Mouse (Mus musculus) heart, adult 2 months (tissue): ENCODE data around the gene Fam171a2. TPM values are rescaled to one million over a fixed set of nuclear protein-coding genes. Genes with fewer than 3 reads are reported as not detected.

ENCODE experiments used
- DNase-seq, 2 experiments: peaks; one replicate each; pipeline ENCODE4 v3.0.0; 2021
- H3K27ac ChIP-seq: fragments of 200-600 bp; 2 replicates; pipeline ENCODE4 v1.8.1; 2022
- H3K27me3 ChIP-seq: fragments of 200-500 bp; 2 replicates; pipeline ENCODE4 v1.6.1; 2012; ENCODE audit warnings: mild to moderate bottlenecking, low read length, inconsistent platforms, mixed read lengths; ENCODE audit not compliant: control insufficient read depth, insufficient read depth
- H3K36me3 ChIP-seq: fragments of 200-500 bp; 2 replicates; pipeline ENCODE4 v1.6.1; 2012; ENCODE audit warnings: low read length, inconsistent platforms; ENCODE audit not compliant: control insufficient read depth, insufficient read depth
- H3K4me1 ChIP-seq: fragments of 200-500 bp; 2 replicates; pipeline ENCODE4 v1.6.1; 2011; ENCODE audit warnings: low read length; ENCODE audit not compliant: control insufficient read depth, insufficient read depth
- H3K4me3 ChIP-seq: fragments of 200-600 bp; 2 replicates; pipeline ENCODE4 v1.8.1; 2022
- H3K79me2 ChIP-seq: fragments of 200-500 bp; replicated peaks from 2 replicates; pipeline ENCODE4 v1.6.1; 2012; ENCODE audit warnings: mild to moderate bottlenecking, inconsistent platforms, low read length, moderate library complexity, mixed read lengths; ENCODE audit not compliant: control insufficient read depth, insufficient read depth
- H3K9ac ChIP-seq: fragments of 200-500 bp; 2 replicates; pipeline ENCODE4 v1.6.1; 2012; ENCODE audit warnings: low read depth, mild to moderate bottlenecking, control low read depth, inconsistent platforms, low read length, mixed read lengths
- CTCF ChIP-seq: fragments of 200-600 bp; IDR thresholded peaks from 2 replicates; pipeline ENCODE4 v1.8.1; 2022; ENCODE audit warnings: antibody characterized with exemption, mild to moderate bottlenecking, moderate library complexity
- EP300 ChIP-seq: fragments of 200-500 bp; IDR thresholded peaks from 2 replicates; pipeline ENCODE4 v1.6.1; 2011; ENCODE audit warnings: low read depth, low read length, control low read depth; ENCODE audit not compliant: insufficient read depth
- POLR2A ChIP-seq: fragments of 200-500 bp; IDR thresholded peaks from 2 replicates; pipeline ENCODE4 v1.6.1; 2011; ENCODE audit warnings: mild to moderate bottlenecking, low read depth, low read length, control low read depth; ENCODE audit not compliant: insufficient read depth
- WGBS: fragments of 180-500 bp; shearing (Covaris S2); methylation state at CpG from one replicate; pipeline ENCODE4 v1.1.7; 2018; 5-methylcytosine and 5-hydroxymethylcytosine counted together
- intact Hi-C: fragments of 180-260 bp; cut with DNase I; formaldehyde crosslinking; loops from one replicate; pipeline ENCODE4 v1.15.1; 2025
- long read RNA-seq: library from polyadenylated mRNA; stranded (forward); transcript quantifications from one replicate; pipeline ENCODE4 v2.0.0, GENCODE M21; 2021
- polyA plus RNA-seq: library from polyadenylated mRNA; depleted of rRNA; stranded (reverse); fragments of >200 nt; gene quantifications from 2 replicates; pipeline ENCODE4 v1.2.3, GENCODE M21; 2012; rRNA removed
- total RNA-seq, 2 experiments: library from RNA; stranded (reverse); gene quantifications; 2 replicates each; pipeline ENCODE4 v1.2.3; 2021

The Fam171a2 gene
- total RNA-seq (1 to 10 TPM; 3.8 to 3.9 TPM), polyA plus RNA-seq (7.7 and 8.3 TPM in 2 replicates)
- long read RNA-seq, partial matches to known transcripts = 0 of 1 reads
- long read RNA-seq, other reads (novel, unspliced or antisense) = 0 of 1 reads

DNA sequence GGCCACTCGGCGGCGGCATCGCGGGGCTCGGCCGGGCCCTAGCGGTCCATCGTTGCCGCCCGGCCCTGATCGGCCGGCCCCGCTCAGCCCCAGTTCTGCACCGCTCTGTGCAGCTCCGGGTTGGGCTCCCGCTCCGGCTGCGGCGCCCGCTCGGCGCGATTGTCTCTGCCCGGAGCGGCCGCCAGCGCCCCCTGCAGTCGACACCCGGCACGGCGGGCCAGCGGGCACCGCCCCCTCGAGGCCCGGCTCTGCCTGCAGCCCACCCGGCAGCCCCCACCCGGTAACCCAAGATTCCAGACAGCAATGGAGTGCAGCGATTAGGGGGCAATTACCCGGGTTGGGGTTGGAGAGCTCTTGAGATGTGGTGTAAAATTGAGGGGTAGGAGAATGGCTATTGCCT, at the start of gene Fam171a2:
Gene Fam171a2 (minus strand): TSS at position 186 of the 400 bp plus-strand sequence.
- Histone ChIP-seq H3K36me3 (no peaks in the 10 kb centered on the region), H3K27me3 (no peaks in the 10 kb centered on the region), H3K4me1 (peaks cover 6% of the 10 kb centered on the region), H3K27ac (peak within 1 kb of the TSS; percentile 79), H3K9ac (peak within 1 kb of the TSS; percentile 69), H3K79me2 (no peaks in the 10 kb centered on the region), H3K4me3 (peak within 1 kb of the TSS; percentile 64)
- 2% methylated on average over 40 of the region's 40 CpGs for WGBS
- TF ChIP-seq CTCF (peak; percentile 87), POLR2A (no peak), EP300 (no peak)
- DNase-seq = peak; percentile 81 to 92
- intact Hi-C loops = no loop called here

DNA sequence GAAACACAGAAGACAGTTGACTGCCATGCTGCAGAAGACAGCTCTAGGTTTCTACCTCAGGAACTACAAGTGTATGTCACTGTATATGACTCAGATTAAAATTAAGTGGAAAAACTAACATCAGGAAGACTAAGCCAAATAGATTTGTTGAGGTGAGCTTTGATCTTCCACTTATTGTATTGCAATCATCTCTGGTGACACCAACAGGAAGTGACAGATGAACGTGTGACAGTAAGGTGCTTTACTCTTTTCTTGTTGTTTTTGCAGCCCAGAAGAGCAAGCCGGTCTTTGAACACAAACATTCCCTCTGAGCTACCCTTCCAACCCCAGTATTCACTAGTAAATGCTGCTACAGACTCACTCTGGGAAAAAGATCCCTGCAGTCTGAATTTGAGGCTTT, 49.2 kb upstream of the Fam171a2 start:
- intact Hi-C loops = no loop called here

DNA sequence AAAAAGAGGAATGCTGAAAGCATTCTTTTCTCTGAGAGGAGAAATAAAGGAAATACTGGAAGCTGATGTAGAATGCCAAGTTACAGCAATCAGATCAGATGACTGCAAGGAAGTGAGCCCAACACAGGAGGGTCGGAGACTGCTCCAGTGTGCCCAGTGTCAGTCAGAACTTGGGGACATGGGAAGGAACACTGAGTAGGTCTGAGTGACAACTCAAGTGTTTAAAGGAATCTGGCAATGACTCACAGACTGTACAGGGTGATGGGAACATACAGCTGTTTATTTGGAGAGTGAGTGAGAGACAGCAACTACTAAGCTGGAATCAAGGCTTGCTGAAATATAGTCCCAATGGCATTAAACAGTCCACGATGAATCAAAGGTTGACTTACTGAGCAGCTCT, 48.7 kb upstream of the Fam171a2 start:
- TF ChIP-seq CTCF = no peak
- TF ChIP-seq POLR2A = no peak
- no peak for TF ChIP-seq EP300
- Histone ChIP-seq H3K27me3 (no peaks in the 10 kb centered on the region), H3K27ac (no peak overlapping the region), H3K4me1 (no peaks in the 10 kb centered on the region; the same call in 1 of the 2 replicates), H3K9ac (no peak overlapping the region), H3K4me3 (no peak overlapping the region), H3K36me3 (peaks cover 9% of the 10 kb centered on the region; the same call in 1 of the 2 replicates), H3K79me2 (no peaks in the 10 kb centered on the region)
- WGBS = 51% methylated on average over 2 of the region's 2 CpGs
- intact Hi-C loops = no loop called here
- no peak for DNase-seq

More for the DNA sequence above, 49.2 kb upstream of the Fam171a2 start:
- WGBS = 46% methylated on average over 2 of the region's 2 CpGs
- DNase-seq = no peak
- Histone ChIP-seq H3K4me1 (no peaks in the 10 kb centered on the region; the same call in 1 of the 2 replicates), H3K79me2 (no peaks in the 10 kb centered on the region), H3K36me3 (peaks cover 9% of the 10 kb centered on the region; the same call in 1 of the 2 replicates), H3K27me3 (no peaks in the 10 kb centered on the region), H3K27ac (no peak overlapping the region), H3K4me3 (no peak overlapping the region), H3K9ac (no peak overlapping the region)
- TF ChIP-seq POLR2A = no peak
- TF ChIP-seq CTCF = no peak
- TF ChIP-seq EP300 = no peak

DNA sequence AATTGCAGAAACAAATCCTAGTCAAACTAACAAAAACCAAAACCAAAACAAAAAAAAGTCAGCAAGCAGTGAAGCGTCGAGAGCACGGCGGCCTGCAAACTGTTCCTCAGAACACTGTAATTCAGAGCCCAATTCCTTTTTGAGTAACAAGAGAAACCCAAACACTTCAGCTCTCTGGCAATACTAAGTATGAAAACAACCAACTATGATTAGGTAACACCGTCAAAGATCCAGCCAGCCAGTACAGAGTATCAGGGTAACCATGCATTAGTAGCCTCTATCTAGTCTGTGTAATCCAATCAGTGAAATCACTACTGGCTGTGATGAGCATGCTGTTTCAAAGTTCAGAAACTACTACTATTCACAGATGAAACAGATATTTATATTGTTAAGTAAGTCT, 48.3 kb upstream of the Fam171a2 start:
- intact Hi-C loops = no loop called here
- 89% methylated on average over 5 of the region's 5 CpGs for WGBS
- Histone ChIP-seq H3K27me3 (no peaks in the 10 kb centered on the region), H3K36me3 (peaks cover 8% of the 10 kb centered on the region; the same call in 1 of the 2 replicates), H3K4me1 (no peaks in the 10 kb centered on the region; the same call in 1 of the 2 replicates), H3K4me3 (no peak overlapping the region), H3K9ac (no peak overlapping the region), H3K79me2 (no peaks in the 10 kb centered on the region), H3K27ac (no peak overlapping the region)
- no peak for DNase-seq
- no peak for TF ChIP-seq CTCF
- no peak for TF ChIP-seq EP300
- TF ChIP-seq POLR2A = no peak

DNA sequence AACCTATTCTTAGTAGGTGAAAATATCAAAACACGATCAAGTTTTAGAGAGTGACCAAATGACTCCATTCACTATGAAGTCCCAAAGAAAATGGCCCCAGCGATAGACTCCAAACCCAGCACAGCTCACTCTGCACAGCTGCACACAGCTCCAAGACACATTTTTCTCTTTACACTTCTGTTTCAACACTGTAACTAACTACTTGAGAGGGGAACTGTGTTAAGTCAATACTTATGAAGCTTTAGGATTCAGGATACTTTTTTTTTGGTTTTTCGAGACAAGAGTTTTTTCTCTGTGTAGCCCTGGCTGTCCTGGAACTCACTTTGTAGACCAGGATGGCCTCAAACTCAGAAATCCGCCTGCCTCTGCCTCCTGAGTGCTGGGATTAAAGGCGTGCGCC, 47.6 kb upstream of the Fam171a2 start:
- no peak for DNase-seq
- Histone ChIP-seq H3K9ac (no peak overlapping the region), H3K4me3 (no peak overlapping the region), H3K27me3 (no peaks in the 10 kb centered on the region), H3K79me2 (no peaks in the 10 kb centered on the region), H3K36me3 (peaks cover 7% of the 10 kb centered on the region; the same call in 1 of the 2 replicates), H3K27ac (no peak overlapping the region; the same call in 1 of the 2 replicates), H3K4me1 (no peaks in the 10 kb centered on the region; the same call in 1 of the 2 replicates)
- 95% methylated on average over 6 of the region's 6 CpGs for WGBS
- no peak for TF ChIP-seq CTCF
- no peak for TF ChIP-seq POLR2A
- TF ChIP-seq EP300 = no peak
- intact Hi-C loops = no loop called here

DNA sequence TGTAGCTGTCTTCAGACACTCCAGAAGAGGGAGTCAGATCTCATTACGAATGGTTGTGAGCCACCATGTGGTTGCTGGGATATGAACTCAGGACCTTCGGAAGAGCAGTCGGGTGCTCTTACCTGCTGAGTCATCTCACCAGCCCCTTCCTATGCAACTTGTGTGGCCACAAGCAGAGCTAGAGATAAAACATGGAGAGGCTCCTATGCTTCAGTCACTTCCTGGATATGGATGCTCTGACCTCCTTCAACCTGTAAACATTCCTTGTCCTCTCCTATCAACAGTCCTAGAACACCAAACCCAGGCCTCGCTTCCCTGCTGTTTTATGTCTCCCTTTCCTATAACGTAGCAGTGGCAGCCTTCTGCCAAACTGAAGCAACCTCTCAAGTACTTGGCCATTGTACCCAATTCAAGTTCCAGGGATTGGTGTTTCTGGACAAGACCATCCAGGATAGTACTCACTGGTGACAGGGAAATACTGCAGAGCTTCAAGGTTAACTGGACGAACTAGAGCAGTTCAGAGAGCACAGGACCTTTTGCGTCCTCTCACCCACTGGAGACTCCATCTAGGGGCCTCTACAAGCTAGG, 46.7 kb upstream of the Fam171a2 start:
- intact Hi-C loops = no loop called here
- no peaks in the 10 kb centered on the region; the same call in 1 of the 2 replicates for H3K4me1 ChIP-seq
- peak in 1 of 2 experiments; percentile 23 for DNase-seq
- no peak overlapping the region for H3K4me3 ChIP-seq
- no peak overlapping the region for H3K9ac ChIP-seq
- TF ChIP-seq CTCF = no peak
- TF ChIP-seq EP300 = no peak
- no peak for TF ChIP-seq POLR2A
- peaks cover 7% of the 10 kb centered on the region; the same call in 1 of the 2 replicates for H3K36me3 ChIP-seq
- H3K27me3 ChIP-seq = no peaks in the 10 kb centered on the region
- 56% methylated on average over 7 of the region's 7 CpGs for WGBS
- H3K79me2 ChIP-seq = no peaks in the 10 kb centered on the region
- peak overlapping the region; percentile 57 for H3K27ac ChIP-seq
